Mouse (Mus musculus) lung, adult 2 months (tissue): Measurements from ENCODE around the gene Isg15.
"Not testable (repeated sequence)": the region's sequence is repeated elsewhere in the genome, so short reads cannot be mapped to it uniquely, and the experiment has no call there.

Experiments
- CTCF ChIP-seq: fragments of 200-500 bp; IDR thresholded peaks from 2 replicates; pipeline ENCODE4 v1.5.1; 2011; ENCODE audit warnings: mild to moderate bottlenecking, low read length, control low read depth; ENCODE audit not compliant: insufficient read depth
- POLR2A ChIP-seq: fragments of 200-500 bp; IDR thresholded peaks from 2 replicates; pipeline ENCODE4 v1.6.1; 2011; ENCODE audit warnings: low read depth, mild to moderate bottlenecking, control low read depth, low read length, borderline replicate concordance; ENCODE audit errors: extremely low read depth

DNA sequence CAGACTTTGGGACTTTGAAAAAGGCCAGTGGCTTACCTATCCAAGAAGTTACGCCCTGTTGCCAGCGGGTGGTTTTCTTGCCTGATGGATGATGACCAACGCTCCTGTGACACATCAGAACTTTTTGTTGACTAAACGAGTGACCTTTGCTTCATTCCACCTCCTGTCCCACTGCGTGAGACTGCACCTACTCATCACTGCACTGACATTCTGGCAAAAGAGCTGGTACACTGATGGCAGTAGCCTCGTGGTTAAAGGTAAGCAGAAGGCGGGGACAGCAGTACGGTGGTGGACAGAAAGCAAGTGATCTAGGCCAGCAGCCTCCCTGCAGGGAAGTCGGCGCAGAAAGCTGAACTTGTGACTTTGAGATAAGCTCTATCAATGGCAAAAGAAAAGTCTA is 49.7 kb downstream of the Isg15 start:
- not testable (repeated sequence) for TF ChIP-seq POLR2A, CTCF
